Mouse (Mus musculus) gastrocnemius, adult 8-10 months (tissue): ENCODE measurements around the gene Tcf21. TPM values are rescaled to one million over a fixed set of nuclear protein-coding genes. Genes with fewer than 3 reads are reported as not detected.

Experiments used
- DNase-seq, 2 experiments: peaks; one replicate each; pipeline ENCODE4 v3.0.0; 2022; ENCODE audit warnings: low spot score in 2 of 2
- total RNA-seq, 4 experiments: library from RNA; stranded (reverse); gene quantifications; 2 replicates each; pipeline ENCODE4 v1.2.4; 2022

The Tcf21 gene
- total RNA-seq, 4 experiments from 2014 or later = not detected

- no peak for DNase-seq
These were observed 3.7 kb downstream of the Tcf21 start for GRCm38 (mm10) chr10:22816237-22816762.

- DNase-seq = no peak
These were observed 4.3 kb downstream of the Tcf21 start for GRCm38 (mm10) chr10:22815461-22816236.

GRCm38 (mm10) chr10:22814771-22815170 lies 5.2 kb downstream of the Tcf21 start:
- no peak for DNase-seq

- DNase-seq = no peak
These were observed 5.7 kb downstream of the Tcf21 start for GRCm38 (mm10) chr10:22814294-22814693.

GRCm38 (mm10) chr10:22813317-22813960 lies 6.5 kb downstream of the Tcf21 start:
- no peak for DNase-seq

GRCm38 (mm10) chr10:22811921-22812320 lies 8.1 kb downstream of the Tcf21 start:
- DNase-seq = no peak

- no peak for DNase-seq
These were observed 37.3 kb downstream of the Tcf21 start for GRCm38 (mm10) chr10:22782684-22783083.

GRCm38 (mm10) chr10:22781466-22781865 lies 38.5 kb downstream of the Tcf21 start:
- no peak for DNase-seq

- DNase-seq = no peak
These were observed 42.0 kb downstream of the Tcf21 start for GRCm38 (mm10) chr10:22777939-22778338.

- no peak for DNase-seq
These were observed 43.8 kb downstream of the Tcf21 start for GRCm38 (mm10) chr10:22776007-22776698.

GRCm38 (mm10) chr10:22775456-22775855 lies 44.5 kb downstream of the Tcf21 start:
- DNase-seq = no peak

- DNase-seq = no peak
These were observed 45.3 kb downstream of the Tcf21 start for GRCm38 (mm10) chr10:22774626-22775025.

Other genes with a start within 250 kb of the Tcf21 start
- 10 to 100 TPM; 11.3 to 15.5 (median 14.2) TPM for gene Slc2a12, start 175.2 kb downstream of the Tcf21 start, total RNA-seq
- 10 to 100 TPM; 13.2 to 18.6 (median 16.8) TPM for gene Tbpl1, start 88.2 kb downstream of the Tcf21 start, total RNA-seq